In genomic region chr12:55518061-55518738, GRCm38 (mm10) we compare ENCODE assay signal across 9 mouse cellular contexts. TPM values are rescaled to one million over a fixed set of nuclear protein-coding genes. Genes with fewer than 3 reads are reported as not detected.
DNase-seq lines count a peak whose midpoint lies in the region; ATAC-seq and TF ChIP-seq lines count a peak whose summit lies in the region.
"Had no signal": no experiment of that assay in that cellular context is flagged by ENCODE, and none has a peak within 500 bp of the region (broad histone marks: within the 10 kb centered on the region; RNA-seq: fewer than 3 reads in every experiment).

No protein-coding gene starts in this region.

- H3K4me2 ChIP-seq in kidney, embryonic 15.5 days = no peak overlapping the region
- no peak overlapping the region for H3K4me2 ChIP-seq in lung, embryonic 14.5 days

- WGBS in kidney, embryonic 15.5 days = 47% methylated on average over 15 of the region's 15 CpGs
- WGBS in lung, embryonic 14.5 days = 51% methylated on average over 15 of the region's 15 CpGs
- 35% methylated on average over 15 of the region's 15 CpGs for WGBS in olfactory bulb, adult 2 months

- no peaks in the 10 kb centered on the region for H3K4me1 ChIP-seq in kidney, embryonic 15.5 days
- no peaks in the 10 kb centered on the region for H3K4me1 ChIP-seq in lung, embryonic 14.5 days (ENCODE audit: insufficient read depth)
- H3K4me1 ChIP-seq in olfactory bulb, adult 2 months (ENCODE audit: control insufficient read depth, insufficient read depth, low read length) = no peaks in the 10 kb centered on the region; the same call in 1 of the 2 replicates

- ATAC-seq in kidney, embryonic 15.5 days (replicated peaks; ENCODE audit: low FRiP score) = no peak
- no peak for ATAC-seq in lung, embryonic 14.5 days (ENCODE audit: insufficient read depth)

- no peaks in the 10 kb centered on the region for H3K36me3 ChIP-seq in kidney, embryonic 15.5 days
- no peaks in the 10 kb centered on the region for H3K36me3 ChIP-seq in lung, embryonic 14.5 days (ENCODE audit: insufficient read depth)

- intact Hi-C loops in heart, postnatal 10 days (cut with DNase I) = loop anchor here (5.0 to 10.0 kb wide), 2 partner anchors 207 to 314 kb away; no protein-coding TSS in a partner anchor

- no peak overlapping the region for H3K27ac ChIP-seq in kidney, embryonic 15.5 days
- H3K27ac ChIP-seq in lung, embryonic 14.5 days (ENCODE audit: low read depth) = no peak overlapping the region
- no peak overlapping the region for H3K27ac ChIP-seq in olfactory bulb, adult 2 months (ENCODE audit: insufficient read depth, low read depth, low read length)

- no peaks in the 10 kb centered on the region; the same call in 1 of the 2 replicates for H3K27me3 ChIP-seq in kidney, embryonic 15.5 days
- no peaks in the 10 kb centered on the region for H3K27me3 ChIP-seq in lung, embryonic 14.5 days (ENCODE audit: insufficient read depth, low read length)

- DNase-seq in kidney, postnatal 10 days = peak; percentile 65
- peak; percentile 71 for DNase-seq in NIH3T3 (ENCODE audit: low read depth)
- DNase-seq in embryo, embryonic 11.5 days (ENCODE audit: low read depth, low spot score) = peak; percentile 23
- peak; percentile 51 to 65 for DNase-seq in heart, postnatal 10 days
- DNase-seq in lung, embryonic 14.5 days = peak; percentile 54
- DNase-seq in T-cell, adult 2 months (ENCODE audit: low spot score) = no peak

- H3K4me3 ChIP-seq in kidney, embryonic 15.5 days (replicated peaks) = no peak overlapping the region
- H3K4me3 ChIP-seq in lung, embryonic 14.5 days (ENCODE audit: low read depth, low read length) = no peak overlapping the region
- H3K4me3 ChIP-seq in olfactory bulb, adult 2 months (ENCODE audit: insufficient read depth, low read depth, low read length) = no peak overlapping the region

- H3K9ac ChIP-seq in kidney, embryonic 15.5 days = no peak overlapping the region
- H3K9ac ChIP-seq in lung, embryonic 14.5 days = no peak overlapping the region

- no peaks in the 10 kb centered on the region for H3K9me3 ChIP-seq in kidney, embryonic 15.5 days (replicated peaks)
- no peaks in the 10 kb centered on the region for H3K9me3 ChIP-seq in lung, embryonic 14.5 days (ENCODE audit: low read depth, low read length)

- TF ChIP-seq CTCF in lung, embryonic 14.5 days (IDR thresholded peaks at IDR 0.05; ENCODE audit: low read depth) = peak; percentile 75
- TF ChIP-seq CTCF in olfactory bulb, adult 2 months (IDR thresholded peaks at IDR 0.05; ENCODE audit: insufficient read depth, low read depth, low read length) = peak; percentile 86

- no peak for TF ChIP-seq POLR2A in olfactory bulb, adult 2 months (IDR thresholded peaks at IDR 0.05; ENCODE audit: insufficient read depth, low read depth, low read length)

RNA-seq across cellular contexts. Expression of gene Nfkbia, which starts 25.8 kb away (rescaled TPM):
- polyA plus RNA-seq in kidney, embryonic 15.5 days (2015; fragmentation: Nextera tagmentation; extraction: Ambion mirVana) = 78.2 and 80.3 TPM in 2 replicates
- total RNA-seq in heart, postnatal 10 days (2021) = 10 to 100 TPM; 45.7 to 65.3 TPM
- polyA plus RNA-seq in lung, embryonic 14.5 days (2014; fragmentation: Nextera tagmentation; extraction: Ambion mirVana) = 81.0 and 93.6 TPM in 2 replicates
- polyA plus RNA-seq in olfactory bulb, adult 2 months (2012; ENCODE audit: insufficient read depth, insufficient read length, low replicate concordance, missing spikeins) = not detected in 2 replicates

RNA-seq across cellular contexts. Expression of gene Aldoart2, which starts 46.8 kb away (rescaled TPM):
- polyA plus RNA-seq in kidney, embryonic 15.5 days (2015; fragmentation: Nextera tagmentation; extraction: Ambion mirVana) = not detected in 2 replicates
- not detected for total RNA-seq in heart, postnatal 10 days (2021)
- polyA plus RNA-seq in lung, embryonic 14.5 days (2014; fragmentation: Nextera tagmentation; extraction: Ambion mirVana) = not detected in 2 replicates
- polyA plus RNA-seq in olfactory bulb, adult 2 months (2012; ENCODE audit: insufficient read depth, insufficient read length, low replicate concordance, missing spikeins) = not detected in 2 replicates
- polyA plus RNA-seq: stomach, embryonic 16.5 days had no signal
